Mouse (Mus musculus): Measurements from ENCODE around the gene Sema5a.

The Sema5a gene

GRCm38 (mm10) chr15:32300991-32301390 lies 56.4 kb downstream of the Sema5a start:
- in situ Hi-C loops (cut with MboI; ENCODE audit: low sequenced_read_pairs) = no loop called here

DNA sequence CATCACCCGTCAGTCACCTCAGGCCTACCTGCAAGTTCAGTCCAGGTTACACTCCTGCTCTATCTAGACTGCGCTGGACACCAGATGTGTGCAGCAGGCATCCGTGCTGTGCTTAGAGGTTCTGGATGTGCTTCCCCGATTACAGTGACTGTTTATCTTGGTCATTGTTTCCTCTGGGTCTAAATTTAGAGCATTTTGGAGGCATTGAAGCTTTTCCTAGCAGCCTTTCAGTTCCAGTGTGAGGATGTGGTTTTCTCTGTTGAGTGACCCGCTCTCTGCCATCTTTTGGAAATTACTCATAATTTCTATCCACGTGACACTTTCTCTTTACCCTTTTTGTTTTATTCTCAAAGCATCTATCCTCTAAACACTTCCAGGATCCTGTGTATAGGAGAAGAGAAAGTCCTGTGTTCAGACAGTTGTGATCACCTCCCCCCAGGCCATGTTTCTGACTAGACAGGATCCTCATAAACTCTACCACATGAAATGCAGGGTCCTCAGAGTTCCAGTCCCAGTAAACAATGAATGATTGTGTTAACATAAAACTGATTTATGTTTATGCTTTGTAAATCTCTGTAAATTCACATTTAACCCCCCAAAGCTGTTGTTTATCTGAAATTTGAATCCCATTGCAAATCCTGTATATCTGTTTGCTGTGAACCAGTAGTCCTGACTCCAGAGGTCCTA lies 62.1 kb downstream of the Sema5a start:
- in situ Hi-C loops (cut with MboI; ENCODE audit: low sequenced_read_pairs) = no loop called here

DNA sequence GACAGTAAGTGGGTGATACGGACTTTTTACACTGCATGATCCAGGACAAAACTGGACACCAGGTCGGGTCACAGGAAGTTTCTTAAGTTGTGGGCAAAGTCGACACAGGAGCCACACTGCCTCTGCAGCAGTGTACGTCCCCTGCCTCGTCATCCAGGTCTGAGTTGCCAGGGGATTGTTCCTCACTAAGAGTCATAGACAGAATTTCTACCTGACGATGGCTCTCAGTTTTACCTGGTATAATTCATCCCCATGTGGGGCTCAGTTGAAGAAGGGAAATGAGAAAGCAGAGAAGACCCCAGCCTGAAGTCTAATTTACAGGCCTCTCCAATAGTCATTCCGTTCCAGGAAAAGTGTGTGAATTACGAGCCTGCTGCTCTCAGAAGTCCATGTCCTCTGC lies 66.2 kb downstream of the Sema5a start:
- in situ Hi-C loops (cut with MboI; ENCODE audit: low sequenced_read_pairs) = no loop called here

DNA sequence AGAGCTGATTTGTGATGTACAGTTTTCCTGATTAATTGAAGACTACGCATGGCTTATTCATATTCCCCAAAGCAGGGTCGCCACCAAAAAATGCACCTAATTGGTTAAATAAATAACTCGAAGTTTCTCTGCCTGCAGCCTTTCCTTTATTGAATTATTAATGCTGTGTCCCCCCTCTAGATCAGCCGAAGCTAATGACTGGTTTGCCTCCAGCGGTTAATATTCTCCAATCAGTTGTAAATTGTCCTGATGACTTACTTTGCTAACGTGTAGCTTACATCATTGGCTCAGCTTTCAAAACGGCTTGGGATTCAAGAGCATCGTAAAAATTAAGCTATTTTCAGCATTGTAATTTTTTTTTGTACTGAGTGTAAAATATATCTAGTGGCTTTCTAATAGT lies 66.7 kb downstream of the Sema5a start:
- in situ Hi-C loops (cut with MboI; ENCODE audit: low sequenced_read_pairs) = no loop called here

GRCm38 (mm10) chr15:32317074-32317473 lies 72.5 kb downstream of the Sema5a start:
- in situ Hi-C loops (cut with MboI; ENCODE audit: low sequenced_read_pairs) = no loop called here

DNA sequence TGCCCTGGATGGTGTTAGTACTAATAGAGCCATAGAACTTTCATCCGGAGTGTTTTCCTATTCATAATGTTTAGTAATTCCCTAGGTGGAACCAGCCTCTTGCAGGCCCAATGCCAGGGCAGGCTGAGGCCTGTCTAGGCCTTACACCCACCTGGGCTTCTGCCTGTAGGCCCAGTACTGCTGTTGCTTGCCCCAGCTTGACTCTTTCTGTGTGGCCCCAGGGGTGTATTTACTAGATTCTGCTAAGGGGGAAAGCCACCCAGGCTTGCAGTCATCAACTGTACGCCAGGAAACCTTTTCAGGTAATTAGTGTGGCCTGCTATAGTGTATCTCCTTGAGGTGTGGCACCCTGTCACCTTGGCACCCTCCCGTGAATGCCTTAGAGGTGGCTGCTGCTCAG lies 76.1 kb downstream of the Sema5a start:
- in situ Hi-C loops (cut with MboI; ENCODE audit: low sequenced_read_pairs) = no loop called here

DNA sequence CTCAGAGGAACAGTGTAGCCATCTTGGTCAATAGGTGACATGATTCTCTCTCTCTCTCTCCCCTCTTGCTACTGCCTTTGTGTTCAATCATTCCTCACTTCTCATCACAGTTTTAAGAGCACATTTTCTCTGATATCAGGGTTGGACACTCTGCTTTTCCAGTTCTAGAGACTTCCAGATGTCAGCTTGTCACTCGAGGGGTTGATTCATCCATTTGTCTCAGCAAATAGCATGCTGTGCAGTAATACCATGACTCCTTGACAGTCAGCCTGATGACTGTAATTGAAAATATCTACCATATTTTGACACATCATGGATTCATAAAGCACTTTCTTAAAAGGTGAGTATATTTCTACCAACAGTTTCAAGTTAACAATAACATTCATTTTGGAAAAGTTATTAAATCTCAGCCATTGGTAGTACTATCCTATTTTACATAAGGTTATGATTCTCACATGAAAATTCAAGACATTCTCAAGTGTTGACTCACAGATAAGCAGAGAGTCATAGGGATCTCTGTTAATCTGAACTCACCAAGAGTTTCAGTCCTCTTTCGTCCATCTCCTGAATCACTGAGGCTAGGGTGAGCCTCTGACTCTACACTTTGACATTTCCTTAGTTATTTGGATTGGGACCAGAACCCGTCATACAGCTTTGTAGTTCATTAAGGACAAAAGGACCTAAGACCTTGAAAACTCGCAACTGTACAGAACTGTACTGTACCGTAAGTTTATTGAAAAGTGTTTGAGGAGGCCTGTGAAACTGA lies 78.0 kb downstream of the Sema5a start:
- in situ Hi-C loops (cut with MboI; ENCODE audit: low sequenced_read_pairs) = no loop called here

DNA sequence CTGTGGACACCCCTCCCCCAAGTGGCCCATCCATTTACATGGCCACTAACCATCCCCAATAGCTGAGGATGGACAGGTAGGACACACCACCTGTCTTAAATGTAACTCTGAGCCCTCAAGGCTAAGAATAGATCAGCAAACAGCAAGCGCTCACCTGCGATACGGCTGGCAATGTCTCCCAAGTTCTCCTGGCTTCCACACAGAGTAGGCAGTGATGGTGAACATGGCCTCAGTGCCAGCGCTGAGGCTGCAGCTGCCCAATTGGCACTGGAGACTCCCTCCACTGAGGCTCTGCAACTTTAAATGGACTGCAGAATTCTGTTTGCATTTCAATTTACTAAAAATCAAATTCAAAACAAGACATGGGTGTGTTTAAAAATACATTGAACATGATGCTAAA lies 78.6 kb downstream of the Sema5a start:
- in situ Hi-C loops (cut with MboI; ENCODE audit: low sequenced_read_pairs) = no loop called here

GRCm38 (mm10) chr15:32324105-32324504 lies 79.5 kb downstream of the Sema5a start:
- in situ Hi-C loops (cut with MboI; ENCODE audit: low sequenced_read_pairs) = no loop called here

GRCm38 (mm10) chr15:32328370-32329004 lies 83.9 kb downstream of the Sema5a start:
- in situ Hi-C loops (cut with MboI; ENCODE audit: low sequenced_read_pairs) = no loop called here

GRCm38 (mm10) chr15:32329670-32330330 lies 85.2 kb downstream of the Sema5a start:
- in situ Hi-C loops (cut with MboI; ENCODE audit: low sequenced_read_pairs) = no loop called here

DNA sequence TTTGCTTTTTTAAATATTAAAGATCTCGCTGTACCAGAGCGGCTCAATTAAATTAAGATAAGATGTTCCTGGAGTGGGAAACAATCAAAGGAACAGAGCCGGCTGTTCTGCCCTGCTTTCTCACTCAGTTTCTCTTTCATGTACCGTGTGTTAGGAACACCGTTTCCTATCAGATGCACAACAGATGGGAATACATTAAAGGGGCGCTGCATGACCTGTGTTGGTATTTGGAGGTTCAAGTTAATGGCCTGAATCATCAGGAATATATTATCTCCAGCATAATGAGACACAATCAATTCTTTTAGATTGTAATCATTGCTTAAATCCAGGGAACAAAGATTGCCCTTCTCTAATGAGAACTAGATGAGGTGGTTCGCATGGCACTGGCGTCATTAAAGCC lies 85.8 kb downstream of the Sema5a start:
- in situ Hi-C loops (cut with MboI; ENCODE audit: low sequenced_read_pairs) = no loop called here

GRCm38 (mm10) chr15:32331037-32331436 lies 86.4 kb downstream of the Sema5a start:
- in situ Hi-C loops (cut with MboI; ENCODE audit: low sequenced_read_pairs) = no loop called here

DNA sequence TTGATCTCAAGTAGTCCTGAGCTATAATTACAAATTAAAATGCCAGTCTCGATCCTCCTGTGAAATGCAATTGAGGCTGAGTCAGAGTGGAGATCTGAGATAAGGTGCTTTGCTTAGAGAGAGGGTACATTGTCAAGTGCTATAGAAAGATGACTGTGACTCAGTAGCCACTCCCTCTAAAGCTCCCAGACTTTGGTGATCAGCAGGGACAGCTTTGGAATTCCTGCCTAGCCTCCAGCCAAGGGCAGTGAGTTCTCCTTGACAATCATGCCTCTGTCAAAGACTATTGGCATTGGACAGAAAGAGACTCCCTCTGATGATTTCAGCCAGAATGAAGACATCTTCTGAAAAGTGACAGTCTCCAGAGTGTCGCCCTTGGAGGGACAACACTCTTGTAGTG lies 88.8 kb downstream of the Sema5a start:
- in situ Hi-C loops (cut with MboI; ENCODE audit: low sequenced_read_pairs) = no loop called here

- in situ Hi-C loops (cut with MboI; ENCODE audit: low sequenced_read_pairs) = no loop called here
Measured at GRCm38 (mm10) chr15:32337810-32338209, 93.2 kb downstream of the Sema5a start.

DNA sequence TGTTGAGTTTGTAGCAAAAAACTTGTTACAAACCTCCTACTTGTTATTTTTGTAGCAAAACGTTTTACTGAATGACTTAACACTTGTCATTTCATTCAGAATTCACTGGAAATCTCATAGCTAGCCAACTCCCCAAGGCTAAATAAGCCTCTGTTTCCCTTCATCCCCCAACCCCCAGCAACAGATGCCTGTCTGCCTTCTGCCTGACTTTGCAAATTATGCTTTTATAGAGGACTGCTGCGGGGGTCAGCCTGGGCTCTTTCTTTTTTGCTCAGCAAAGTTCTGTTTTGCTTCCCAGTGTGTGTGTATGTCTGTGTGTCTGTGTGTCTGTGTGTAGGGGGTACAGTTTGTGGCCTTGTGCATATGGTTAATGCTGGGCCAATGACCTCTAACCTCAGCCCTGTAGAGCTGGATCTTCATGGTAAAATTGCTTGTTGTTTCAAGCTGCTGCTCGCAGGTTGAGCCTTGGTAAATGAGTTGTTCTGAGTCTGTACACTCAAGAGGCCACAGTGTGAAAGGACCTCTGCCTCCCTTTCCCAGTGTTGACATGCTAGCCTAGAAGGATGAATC lies 94.2 kb downstream of the Sema5a start:
- in situ Hi-C loops (cut with MboI; ENCODE audit: low sequenced_read_pairs) = no loop called here

DNA sequence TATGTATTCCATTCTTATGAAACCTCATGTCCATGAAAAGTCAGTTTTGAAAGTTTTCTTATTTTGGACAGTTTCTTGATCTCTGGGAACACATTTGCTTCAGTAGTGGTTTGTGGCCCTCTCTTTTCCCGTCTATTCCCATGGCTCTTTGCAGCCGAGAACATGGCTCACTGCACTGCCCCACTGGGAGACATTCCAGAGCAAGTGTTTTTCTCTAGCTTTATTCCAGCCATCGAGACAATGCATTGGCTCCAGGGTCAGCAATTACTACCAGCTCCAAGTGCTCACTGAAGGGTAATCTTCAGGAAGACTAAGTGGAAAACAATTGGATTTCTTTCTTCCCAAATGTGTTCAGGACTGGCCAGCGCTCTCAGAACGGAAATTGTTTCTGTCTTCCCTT lies 94.8 kb downstream of the Sema5a start:
- in situ Hi-C loops (cut with MboI; ENCODE audit: low sequenced_read_pairs) = no loop called here

DNA sequence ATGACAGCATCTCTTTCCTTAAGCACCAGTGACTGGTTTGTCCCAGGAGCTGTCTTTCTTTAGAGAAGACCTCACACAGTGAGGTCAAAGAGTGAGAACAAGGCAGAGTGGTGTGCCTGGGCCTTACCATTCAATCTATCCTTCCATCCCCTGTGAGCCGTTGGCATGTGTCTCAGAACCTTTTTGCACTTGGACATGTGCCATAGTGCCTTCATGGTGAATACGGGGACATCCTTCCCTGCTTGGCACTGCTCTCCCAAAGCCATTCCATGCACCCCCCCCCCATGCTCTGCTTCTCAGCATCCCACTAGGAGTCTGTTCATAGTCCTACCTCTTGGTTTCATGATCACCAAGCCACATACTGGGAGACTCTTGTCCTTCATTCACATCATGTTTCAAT lies 96.8 kb downstream of the Sema5a start:
- in situ Hi-C loops (cut with MboI; ENCODE audit: low sequenced_read_pairs) = no loop called here

- in situ Hi-C loops (cut with MboI; ENCODE audit: low sequenced_read_pairs) = no loop called here
Measured at GRCm38 (mm10) chr15:32343544-32343943, 98.9 kb downstream of the Sema5a start.

GRCm38 (mm10) chr15:32347315-32347714 lies 102.7 kb downstream of the Sema5a start:
- in situ Hi-C loops (cut with MboI; ENCODE audit: low sequenced_read_pairs) = no loop called here

- in situ Hi-C loops (cut with MboI; ENCODE audit: low sequenced_read_pairs) = no loop called here
Measured at GRCm38 (mm10) chr15:32349276-32349675, 104.7 kb downstream of the Sema5a start.
